Mouse (Mus musculus) heart, adult 11 months (tissue): ENCODE data around the gene Neu4.
"Not testable (repeated sequence)": the region's sequence is repeated elsewhere in the genome, so short reads cannot be mapped to it uniquely, and the experiment has no call there.

Experiments
- DNase-seq: peaks from one replicate; pipeline ENCODE4 v3.0.0; 2022

Neu4 gene

DNA sequence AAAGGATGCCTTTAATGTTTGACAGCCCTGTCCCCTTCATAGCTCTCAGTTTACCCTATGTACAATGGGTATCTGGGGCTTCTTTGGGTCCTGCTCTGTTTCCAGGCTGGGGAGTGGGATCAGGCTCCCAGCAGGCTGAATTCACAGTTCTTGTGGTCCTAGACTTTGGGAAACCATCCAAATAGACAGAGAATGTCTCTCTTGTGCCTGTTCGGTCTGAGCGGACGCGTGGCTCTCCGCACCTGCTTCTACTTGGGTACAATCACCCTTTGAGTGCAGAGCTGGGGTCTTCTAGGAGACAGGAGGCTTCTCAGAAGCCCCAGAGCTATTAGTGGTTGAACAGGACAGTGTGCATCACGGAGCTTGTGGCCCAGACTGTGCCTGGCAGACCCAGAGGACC lies at the start of gene Neu4:
Gene Neu4, plus strand, starts transcription at position 301 of the 400 bp plus-strand sequence.
- no peak for DNase-seq

DNA sequence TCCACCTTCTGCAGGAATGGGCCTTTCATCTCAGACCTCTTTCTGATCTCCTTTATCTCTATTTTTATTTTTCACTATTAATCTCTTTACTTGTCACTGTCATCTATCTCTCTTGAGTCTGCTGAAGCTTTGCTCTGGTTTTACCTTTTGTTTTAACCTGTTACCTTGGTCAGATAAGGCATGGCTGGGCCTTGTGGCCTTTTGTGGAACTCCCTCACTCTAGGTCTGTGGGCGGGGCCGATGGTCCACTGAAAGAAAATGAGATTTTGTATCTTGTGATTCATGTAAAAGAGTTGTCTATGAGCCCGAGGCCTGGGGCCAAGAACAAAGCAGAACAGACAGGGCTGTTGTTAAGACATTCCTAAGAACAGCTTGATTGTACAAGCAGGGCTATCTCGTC lies 49.5 kb upstream of the Neu4 start:
- DNase-seq = not testable (repeated sequence)

GRCm38 (mm10) chr1:93975764-93976163 lies 44.5 kb upstream of the Neu4 start:
- DNase-seq = peak; percentile 84

GRCm38 (mm10) chr1:93978287-93978686 lies 42.0 kb upstream of the Neu4 start:
- not testable (repeated sequence) for DNase-seq

DNA sequence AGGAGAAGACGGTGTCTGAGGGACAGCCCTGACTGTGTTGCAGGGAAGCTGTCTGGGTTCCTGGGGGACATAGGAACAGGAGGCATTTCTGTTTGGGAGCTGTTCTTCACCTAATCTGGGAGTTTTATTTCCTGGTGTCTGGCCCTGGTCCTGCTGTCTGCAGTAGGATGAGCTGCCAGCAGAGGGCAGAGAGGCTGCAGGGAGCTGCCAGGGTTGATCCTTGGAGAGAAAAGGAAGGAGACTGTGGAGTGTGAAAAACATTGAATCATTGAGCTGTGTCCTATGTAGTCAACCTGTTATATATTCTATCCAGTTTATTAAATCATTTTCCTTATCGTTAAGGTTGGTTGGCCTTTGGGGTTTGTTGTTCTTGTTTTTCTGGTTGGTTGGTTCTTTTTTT lies 39.3 kb upstream of the Neu4 start:
- DNase-seq = not testable (repeated sequence)

DNA sequence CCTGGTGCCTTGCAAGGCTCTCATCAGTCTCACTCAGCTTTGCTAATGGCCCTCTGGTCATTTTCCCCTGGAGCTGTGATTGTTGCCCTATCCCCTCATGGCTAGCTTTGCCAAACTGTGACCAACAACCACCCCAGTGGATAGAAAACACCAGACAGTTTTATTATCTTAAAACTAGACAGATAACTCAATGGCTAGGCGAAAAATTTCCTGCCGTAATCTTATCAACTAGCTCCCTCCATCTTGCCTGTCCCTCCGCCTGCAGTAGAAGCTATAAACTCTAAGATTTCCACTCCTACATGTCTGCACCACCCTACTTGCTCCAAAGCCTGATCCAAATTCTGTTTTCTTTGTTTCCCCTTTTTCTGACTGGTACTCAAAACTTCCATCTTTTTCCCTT lies 34.1 kb upstream of the Neu4 start:
- no peak for DNase-seq

GRCm38 (mm10) chr1:93988786-93989185 lies 31.5 kb upstream of the Neu4 start:
- DNase-seq = peak; percentile 40

DNA sequence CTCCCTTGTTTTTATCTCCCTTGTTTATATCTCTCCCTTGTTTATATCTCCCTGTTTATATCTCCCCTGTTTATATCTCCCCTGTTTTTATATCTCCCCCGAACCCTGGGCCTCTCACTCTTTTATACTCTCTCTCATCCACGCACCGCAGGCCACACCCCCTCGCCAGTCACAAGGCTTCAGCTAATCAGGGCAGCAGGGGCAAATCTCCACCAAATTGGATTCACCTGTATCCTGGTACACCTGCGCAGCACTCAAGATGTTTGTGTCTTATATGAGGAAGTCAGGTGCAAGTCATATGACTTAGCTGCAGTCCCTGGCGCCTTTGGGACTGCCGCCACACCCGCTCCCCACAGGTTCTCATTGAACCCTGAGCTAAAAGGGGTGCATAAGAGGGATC lies 30.0 kb upstream of the Neu4 start, which contains the start of gene Gal3st2c:
Gene Gal3st2c, plus strand, starts transcription at position 301 of the 400 bp plus-strand sequence.
- DNase-seq = peak; percentile 66

DNA sequence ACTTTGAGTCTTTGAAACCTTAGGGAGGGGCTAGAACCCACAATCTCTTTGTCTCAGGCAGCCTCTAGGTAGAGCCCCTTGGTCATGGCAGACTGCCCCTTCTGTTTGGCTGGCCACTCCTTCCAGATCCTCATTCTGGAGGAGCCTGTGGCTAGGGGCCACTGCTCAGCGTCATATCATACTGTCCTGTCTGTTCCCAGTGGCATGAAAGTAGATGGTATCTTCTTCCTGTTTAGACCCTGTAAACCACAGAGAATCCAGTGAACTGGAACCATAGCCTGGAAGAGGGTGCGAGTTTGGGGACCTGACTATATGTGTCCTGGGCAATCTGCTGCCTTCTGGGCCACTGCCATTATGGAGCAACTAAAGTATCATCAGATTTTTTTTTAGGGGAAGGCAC lies 29.2 kb upstream of the Neu4 start:
- peak; percentile 87 for DNase-seq

- peak; percentile 90 for DNase-seq
Observed at GRCm38 (mm10) chr1:93991491-93991890, 28.8 kb upstream of the Neu4 start.

DNA sequence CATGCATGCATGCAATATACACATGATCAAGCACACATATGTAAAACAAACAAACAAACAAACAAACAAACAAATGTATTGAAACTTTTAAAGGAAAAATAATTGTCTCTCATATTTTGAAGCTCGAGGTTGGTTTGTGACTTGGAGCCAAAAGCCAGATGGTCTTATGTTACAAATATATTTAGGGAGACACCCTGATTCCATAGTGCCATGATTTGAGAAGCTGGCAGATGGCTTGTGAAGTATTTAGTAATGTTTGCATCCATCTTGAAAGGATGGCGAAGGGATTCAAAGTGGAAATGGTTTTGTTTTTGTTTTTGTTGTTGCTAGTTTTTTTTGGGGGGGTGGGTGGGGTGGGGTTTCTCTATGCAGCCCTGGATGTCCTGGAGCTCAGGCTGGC lies 19.2 kb upstream of the Neu4 start:
- DNase-seq = peak; percentile 9

GRCm38 (mm10) chr1:94005954-94006506 lies 14.2 kb upstream of the Neu4 start:
- DNase-seq = peak; percentile 87

DNA sequence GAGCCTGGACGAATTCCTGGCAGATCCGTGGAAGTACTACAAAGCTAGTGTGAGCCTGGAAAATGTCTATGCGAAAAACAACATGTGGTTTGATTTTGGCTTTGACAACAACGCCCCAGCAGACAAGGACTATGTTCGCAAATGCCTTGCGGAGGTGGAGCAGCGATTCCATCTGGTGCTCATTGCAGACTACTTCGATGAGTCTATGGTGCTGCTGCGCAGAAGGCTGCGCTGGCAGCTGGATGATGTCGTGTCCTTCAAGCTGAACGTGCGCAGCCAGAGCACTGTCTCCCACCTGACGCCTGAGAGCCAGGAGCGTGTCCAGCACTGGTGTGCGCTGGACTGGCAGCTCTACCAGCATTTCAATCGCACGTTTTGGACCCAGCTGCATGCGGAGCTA lies 11.4 kb upstream of the Neu4 start:
- DNase-seq = not testable (repeated sequence)

GRCm38 (mm10) chr1:94011643-94012042 lies 8.6 kb upstream of the Neu4 start:
- no peak for DNase-seq

DNA sequence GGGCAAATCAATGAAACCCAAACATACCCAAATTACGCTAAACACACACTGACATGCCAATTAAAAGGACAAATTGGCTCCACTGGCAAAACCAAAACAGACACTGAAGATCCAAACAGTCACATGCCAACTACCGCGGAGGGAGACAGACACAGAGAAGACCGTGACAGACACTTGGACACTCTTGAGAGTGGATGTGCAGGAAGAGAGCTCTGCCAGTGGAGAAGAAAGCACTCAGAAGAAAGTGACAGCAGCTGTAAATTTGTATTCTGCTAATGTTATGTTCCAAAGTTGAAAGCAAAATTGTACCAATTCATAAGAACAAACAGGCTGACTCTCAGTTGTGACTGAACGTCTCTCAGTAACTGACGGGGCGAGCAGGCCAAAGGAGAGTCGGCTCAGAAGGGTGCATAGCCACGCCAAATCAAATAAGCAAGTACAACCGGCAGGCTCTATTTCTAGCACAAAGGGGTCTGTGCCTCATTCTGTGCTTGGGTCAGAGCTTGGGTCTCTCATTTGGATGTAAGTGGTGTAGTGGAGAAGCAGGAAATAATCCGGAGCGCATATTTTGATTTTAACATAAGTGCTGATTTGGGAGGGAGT lies 7.4 kb downstream of the Neu4 start:
- no peak for DNase-seq

DNA sequence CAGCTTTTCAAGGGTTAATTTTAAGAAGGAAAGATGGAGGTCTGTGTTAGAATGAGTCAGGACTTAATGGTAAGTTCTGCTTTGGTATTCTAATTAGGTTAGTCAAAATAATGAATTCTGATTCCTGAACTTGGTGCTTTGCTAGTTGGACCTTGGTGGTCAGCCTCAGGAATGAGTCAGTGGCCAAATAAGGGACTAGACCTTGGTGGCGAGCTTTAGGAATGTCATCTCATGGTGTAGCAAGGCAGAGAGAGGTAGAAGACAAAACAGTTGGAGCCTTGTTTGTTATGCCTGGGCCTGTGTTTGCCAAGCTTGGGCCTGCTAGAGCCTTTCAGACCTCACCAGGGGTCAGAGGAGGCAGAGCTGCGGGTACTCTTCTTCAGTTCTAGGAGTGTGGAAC lies 8.5 kb downstream of the Neu4 start:
- DNase-seq = no peak

DNA sequence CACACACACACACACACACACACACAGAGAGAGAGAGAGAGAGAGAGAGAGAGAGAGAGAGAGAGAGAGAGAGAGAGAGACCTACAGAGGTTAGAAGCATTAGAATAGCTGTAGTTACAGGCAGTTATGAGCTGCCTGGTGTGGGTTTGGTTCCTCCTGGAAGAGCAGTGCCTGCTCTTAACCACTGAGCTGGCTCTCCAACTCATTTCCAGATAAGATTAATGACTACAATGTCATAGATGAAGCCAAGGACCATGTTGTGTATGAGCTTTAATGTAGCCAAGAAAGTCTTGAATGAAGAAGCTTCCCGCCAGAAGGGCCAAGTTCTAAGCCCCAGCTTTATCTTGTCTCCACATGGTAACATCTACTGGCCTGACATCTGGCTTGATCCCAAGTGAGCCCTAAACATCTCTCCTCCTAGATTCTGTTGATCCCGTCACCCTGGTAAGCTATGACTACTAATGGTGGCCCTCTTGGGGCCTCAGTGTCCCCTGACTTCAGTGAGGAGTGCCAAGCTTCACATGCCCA lies 12.9 kb downstream of the Neu4 start:
- DNase-seq = no peak

DNA sequence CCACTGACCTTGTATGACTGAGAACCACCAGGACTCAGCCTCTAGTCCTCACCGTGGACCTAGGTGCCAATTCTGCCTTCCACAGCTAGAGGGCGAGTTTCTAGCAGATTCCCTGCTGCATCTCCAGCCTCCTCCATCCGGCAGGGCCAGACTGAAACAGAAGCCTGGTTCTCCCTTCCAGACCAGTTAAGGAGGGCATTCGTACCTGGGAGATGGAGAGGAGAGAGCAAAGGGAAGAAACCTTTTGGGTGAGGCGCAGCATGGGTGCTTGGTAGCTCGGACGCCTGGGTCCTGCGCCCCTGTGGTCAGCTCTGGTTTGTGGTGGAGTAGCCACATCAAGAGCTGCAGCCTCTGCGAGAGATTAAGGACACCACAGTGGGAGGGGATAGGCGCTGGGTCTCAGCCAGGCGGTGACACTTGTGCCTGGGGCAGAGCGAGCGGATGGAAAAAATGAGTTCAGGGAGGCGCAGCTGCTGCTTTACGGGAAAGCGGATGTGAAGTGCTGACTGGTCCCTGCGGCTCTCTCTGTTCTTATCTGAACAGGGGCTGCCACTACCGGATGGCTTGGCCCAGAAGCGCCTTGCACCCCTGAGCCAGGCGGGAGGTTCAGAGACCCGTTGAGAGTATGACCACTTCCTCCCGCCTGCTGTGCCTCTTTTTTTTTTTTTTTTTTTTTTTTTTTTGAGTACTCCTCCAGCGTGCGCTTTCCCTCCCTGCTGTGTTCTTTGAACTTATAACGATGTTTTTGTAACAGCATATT lies 14.9 kb downstream of the Neu4 start:
- peak; percentile 99 for DNase-seq

GRCm38 (mm10) chr1:94040391-94040790 lies 20.1 kb downstream of the Neu4 start:
- DNase-seq = no peak

GRCm38 (mm10) chr1:94045559-94045958 lies 25.3 kb downstream of the Neu4 start:
- DNase-seq = peak; percentile 43

DNA sequence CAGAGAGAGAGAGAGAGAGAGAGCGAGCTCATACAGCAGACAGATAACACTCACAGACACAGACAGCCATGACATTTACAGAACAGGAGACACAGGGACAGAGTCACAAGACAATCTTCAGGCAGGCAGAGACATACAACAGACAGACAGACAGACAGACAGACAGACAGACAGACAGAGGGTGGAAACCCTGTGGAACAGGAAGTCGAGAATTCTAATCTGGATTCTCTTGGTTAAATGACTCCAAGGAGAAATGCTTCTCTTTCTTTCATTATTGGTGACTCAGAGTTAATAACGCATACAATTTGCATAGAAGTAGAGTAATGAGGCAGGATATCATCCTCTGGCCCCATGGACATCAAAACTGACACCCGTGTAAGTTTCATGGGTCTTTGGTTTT lies 26.3 kb downstream of the Neu4 start:
- DNase-seq = no peak

GRCm38 (mm10) chr1:94051104-94051503 lies 30.9 kb downstream of the Neu4 start:
- DNase-seq = peak; percentile 62

DNA sequence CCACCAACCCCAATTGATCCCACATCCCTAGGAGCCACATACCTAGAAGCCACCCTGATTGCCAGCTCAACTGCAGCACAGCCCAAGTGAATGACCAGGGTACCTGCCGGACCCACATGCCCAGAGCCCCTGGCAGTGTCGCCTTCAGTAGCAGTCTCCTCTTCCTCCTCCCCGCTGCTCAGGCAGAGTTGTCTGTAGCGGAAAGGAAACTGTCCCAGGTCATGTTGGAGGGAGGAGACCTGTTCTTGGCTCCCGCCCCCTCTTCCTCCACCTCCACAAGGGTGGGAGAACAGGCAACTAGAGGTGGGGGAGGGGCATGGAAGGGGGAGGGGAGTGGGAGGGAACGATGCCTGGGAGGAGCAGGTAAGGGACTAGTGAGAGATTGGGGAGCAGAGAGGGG lies 32.1 kb downstream of the Neu4 start, which contains the start of gene Pdcd1:
Gene Pdcd1, minus strand, starts transcription at position 181 of the 400 bp plus-strand sequence.
- peak; percentile 87 for DNase-seq
